ENCODE assay signal across 8 mouse cellular contexts in the genomic region with DNA sequence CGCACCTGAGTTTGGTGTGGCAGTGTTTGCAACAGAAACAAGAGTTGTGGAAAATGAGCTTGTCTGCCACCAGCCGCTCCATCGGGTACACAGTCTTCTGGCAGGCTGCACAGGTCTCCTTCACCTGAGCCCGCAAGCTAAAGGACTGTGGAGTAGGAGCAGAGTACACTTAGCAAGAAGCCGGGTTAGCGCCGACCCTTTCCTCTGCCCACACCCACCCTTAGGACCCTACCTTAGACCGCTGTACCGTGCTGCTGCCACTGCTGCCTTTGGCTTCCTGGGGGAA. TPM values are rescaled to one million over a fixed set of nuclear protein-coding genes. Genes with fewer than 3 reads are reported as not detected.
A peak's percentile ranks its signal among the peaks of the same experiment; 100 is the strongest.
DNase-seq lines count a peak whose midpoint lies in the region; ATAC-seq and TF ChIP-seq lines count a peak whose summit lies in the region.

No protein-coding gene starts in this region.

- 34% methylated on average over 9 of the region's 9 CpGs for whole genome bisulfite sequencing in heart, embryonic 13.5 days
- 36% methylated on average over 9 of the region's 9 CpGs for WGBS in forebrain, embryonic 13.5 days
- 14% methylated on average over 9 of the region's 9 CpGs for WGBS in liver, embryonic 15.5 days (ENCODE audit: insufficient replicate concordance)

- H3K36me3 ChIP-seq in heart, embryonic 13.5 days, result peaks cover 58% of the 10 kb centered on the region
- peaks cover 53% of the 10 kb centered on the region for H3K36me3 ChIP-seq in E14TG2a.4 (ENCODE audit: insufficient read depth, low read length)
- H3K36me3 ChIP-seq in forebrain, embryonic 13.5 days (ENCODE audit: poor library complexity, severe bottlenecking), result peaks cover 61% of the 10 kb centered on the region
- H3K36me3 ChIP-seq in liver, embryonic 15.5 days (replicated peaks), result peaks cover 20% of the 10 kb centered on the region

- H3K4me3 ChIP-seq in heart, embryonic 13.5 days, result peak overlapping the region; percentile 87
- peak overlapping the region; percentile 85 for H3K4me3 ChIP-seq in E14TG2a.4 (replicated peaks; ENCODE audit: low read length)
- peak overlapping the region; percentile 85 for H3K4me3 ChIP-seq in forebrain, embryonic 13.5 days
- peak overlapping the region; percentile 69 for H3K4me3 ChIP-seq in liver, embryonic 15.5 days (replicated peaks)

- peak overlapping the region; percentile 92 for H3K27ac ChIP-seq in heart, embryonic 13.5 days (replicated peaks)
- H3K27ac ChIP-seq in forebrain, embryonic 13.5 days, result peak overlapping the region; percentile 99
- H3K27ac ChIP-seq in liver, embryonic 15.5 days (replicated peaks), result peak overlapping the region; percentile 84

- H3K4me1 ChIP-seq in heart, embryonic 13.5 days, result peaks cover 33% of the 10 kb centered on the region
- peaks cover 33% of the 10 kb centered on the region for H3K4me1 ChIP-seq in E14TG2a.4 (replicated peaks; ENCODE audit: low read depth, low read length)
- peaks cover 38% of the 10 kb centered on the region for H3K4me1 ChIP-seq in forebrain, embryonic 13.5 days
- H3K4me1 ChIP-seq in liver, embryonic 15.5 days (replicated peaks), result peaks cover 65% of the 10 kb centered on the region

- H3K4me2 ChIP-seq in heart, embryonic 13.5 days, result peak overlapping the region; percentile 93
- peak overlapping the region; percentile 97 for H3K4me2 ChIP-seq in forebrain, embryonic 13.5 days
- peak overlapping the region; percentile 93 for H3K4me2 ChIP-seq in liver, embryonic 15.5 days

- H3K9ac ChIP-seq in heart, embryonic 13.5 days, result peak overlapping the region; percentile 96
- H3K9ac ChIP-seq in forebrain, embryonic 13.5 days, result peak overlapping the region; percentile 97
- peak overlapping the region; percentile 66; the same call in 1 of the 2 replicates for H3K9ac ChIP-seq in liver, embryonic 15.5 days

- H3K27me3 ChIP-seq in heart, embryonic 13.5 days (replicated peaks), result no peaks in the 10 kb centered on the region
- peaks cover 39% of the 10 kb centered on the region for H3K27me3 ChIP-seq in E14TG2a.4 (ENCODE audit: insufficient read depth, low read length)
- H3K27me3 ChIP-seq in forebrain, embryonic 13.5 days, result no peaks in the 10 kb centered on the region
- H3K27me3 ChIP-seq in liver, embryonic 15.5 days, result peaks cover 37% of the 10 kb centered on the region

- no peaks in the 10 kb centered on the region for H3K9me3 ChIP-seq in heart, embryonic 13.5 days
- H3K9me3 ChIP-seq in E14TG2a.4 (ENCODE audit: low read length), result no peaks in the 10 kb centered on the region
- H3K9me3 ChIP-seq in forebrain, embryonic 13.5 days (replicated peaks), result no peaks in the 10 kb centered on the region
- H3K9me3 ChIP-seq in liver, embryonic 15.5 days (replicated peaks), result no peaks in the 10 kb centered on the region

- no peak for ATAC-seq in heart, embryonic 13.5 days (ENCODE audit: extremely low read depth, insufficient number of reproducible peaks, low FRiP score, low TSS enrichment)
- ATAC-seq in forebrain, embryonic 13.5 days, result 0 out of 2 replicates have a peak, but pooled peaks have one; percentile 3
- no peak for ATAC-seq in liver, embryonic 15.5 days (ENCODE audit: insufficient read depth)
- no peak for ATAC-seq in frontal cortex, adult (ENCODE audit: low TSS enrichment)

- TF ChIP-seq CTCF in E14TG2a.4 (conservative IDR thresholded peaks at IDR 0.05; ENCODE audit: low read length), result no peak

- DNase-seq in heart, postnatal 4 days, result no peak
- no peak for DNase-seq in right cerebral cortex, postnatal 36 days (ENCODE audit: low spot score in 2 of 2)
- DNase-seq in urinary bladder, postnatal 10 days (ENCODE audit: low spot score), result no peak

RNA-seq across cellular contexts. Expression of a gene that starts 1.8 kb away (rescaled TPM):
- not detected in 2 replicates for polyA plus RNA-seq in heart, embryonic 13.5 days (2015; fragmentation: Nextera tagmentation; extraction: Ambion mirVana)
- not detected for total RNA-seq in heart, postnatal 4 days (2021)
- not detected in 2 replicates for polyA plus RNA-seq in forebrain, embryonic 13.5 days (2015; fragmentation: Nextera tagmentation; extraction: Ambion mirVana)
- not detected in 2 replicates for polyA plus RNA-seq in liver, embryonic 15.5 days (2015; fragmentation: Nextera tagmentation; extraction: Ambion mirVana)

RNA-seq across cellular contexts. Expression of a gene that starts 1.8 kb away (rescaled TPM):
- 119 TPM in 2 replicates for polyA plus RNA-seq in heart, embryonic 13.5 days (2015; fragmentation: Nextera tagmentation; extraction: Ambion mirVana)
- total RNA-seq in heart, postnatal 4 days (2021), result 10 to 100 TPM; 21.6 to 21.8 TPM
- polyA plus RNA-seq in forebrain, embryonic 13.5 days (2015; fragmentation: Nextera tagmentation; extraction: Ambion mirVana), result 253 and 279 TPM in 2 replicates
- polyA plus RNA-seq in liver, embryonic 15.5 days (2015; fragmentation: Nextera tagmentation; extraction: Ambion mirVana), result 82.2 and 82.7 TPM in 2 replicates

RNA-seq across cellular contexts. Expression of a gene that starts 43.1 kb away (rescaled TPM):
- polyA plus RNA-seq in heart, embryonic 13.5 days (2015; fragmentation: Nextera tagmentation; extraction: Ambion mirVana), result 18.9 and 20.4 TPM in 2 replicates
- total RNA-seq in heart, postnatal 4 days (2021), result 10 to 100 TPM; 12.5 to 13.4 TPM
- 33.4 and 33.5 TPM in 2 replicates for polyA plus RNA-seq in forebrain, embryonic 13.5 days (2015; fragmentation: Nextera tagmentation; extraction: Ambion mirVana)
- 7.8 and 7.9 TPM in 2 replicates for polyA plus RNA-seq in liver, embryonic 15.5 days (2015; fragmentation: Nextera tagmentation; extraction: Ambion mirVana)

RNA-seq across cellular contexts. Expression of a gene that starts 57.3 kb away (rescaled TPM):
- 79.6 and 81.5 TPM in 2 replicates for polyA plus RNA-seq in heart, embryonic 13.5 days (2015; fragmentation: Nextera tagmentation; extraction: Ambion mirVana)
- total RNA-seq in heart, postnatal 4 days (2021), result 10 to 100 TPM; 75.3 to 77.2 TPM
- polyA plus RNA-seq in forebrain, embryonic 13.5 days (2015; fragmentation: Nextera tagmentation; extraction: Ambion mirVana), result 78.6 and 83.9 TPM in 2 replicates
- 36.4 and 37.3 TPM in 2 replicates for polyA plus RNA-seq in liver, embryonic 15.5 days (2015; fragmentation: Nextera tagmentation; extraction: Ambion mirVana)

RNA-seq across cellular contexts. Expression of a gene that starts 57.9 kb away (rescaled TPM):
- polyA plus RNA-seq in heart, embryonic 13.5 days (2015; fragmentation: Nextera tagmentation; extraction: Ambion mirVana), result 43.5 and 46.7 TPM in 2 replicates
- total RNA-seq in heart, postnatal 4 days (2021), result 10 to 100 TPM; 42.8 to 44.2 TPM
- polyA plus RNA-seq in forebrain, embryonic 13.5 days (2015; fragmentation: Nextera tagmentation; extraction: Ambion mirVana), result 93.0 and 102 TPM in 2 replicates
- polyA plus RNA-seq in liver, embryonic 15.5 days (2015; fragmentation: Nextera tagmentation; extraction: Ambion mirVana), result 21.3 and 22.4 TPM in 2 replicates
